Mouse (Mus musculus): ENCODE data around the gene B230104I21Rik. TPM values are rescaled to one million over a fixed set of nuclear protein-coding genes. Genes with fewer than 3 reads are reported as not detected.

B230104I21Rik gene
- total and polyA plus RNA-seq, 2 experiments: not detected

- H3K4me1 ChIP-seq (ENCODE audit: control insufficient read depth, insufficient read depth, low read length): no peaks in the 10 kb centered on the region
- H3K9ac ChIP-seq (ENCODE audit: low read depth, low read length): peak overlapping the region; percentile 23
- no peaks in the 10 kb centered on the region for H3K79me2 ChIP-seq (ENCODE audit: control insufficient read depth, insufficient read depth, low read length)
- DNase-seq (ENCODE audit: extremely low read depth, low read depth, low spot score): peak; percentile 18
- no peaks in the 10 kb centered on the region for H3K36me3 ChIP-seq (ENCODE audit: control insufficient read depth, insufficient read depth, low read length)
- H3K27me3 ChIP-seq (ENCODE audit: control insufficient read depth, insufficient read depth, low read length): no peaks in the 10 kb centered on the region
- peak overlapping the region; percentile 46 for H3K4me3 ChIP-seq (ENCODE audit: insufficient read depth, low read depth, low read length)
- no peak overlapping the region for H3K27ac ChIP-seq (replicated peaks; ENCODE audit: insufficient read depth, low read depth, low read length)
- TF ChIP-seq CTCF (IDR thresholded peaks at IDR 0.05; ENCODE audit: low read depth, low read length) (no peak), POLR2A (IDR thresholded peaks at IDR 0.05; ENCODE audit: extremely low read depth, insufficient read depth, low read length) (no peak)
- WGBS: 60% methylated on average over 48 of the region's 48 CpGs
These were observed 1.1 kb upstream of the B230104I21Rik start for GRCm38 (mm10) chr4:154334699-154335402.

- Histone ChIP-seq H3K9ac (ENCODE audit: low read depth, low read length) (no peak overlapping the region), H3K36me3 (ENCODE audit: control insufficient read depth, insufficient read depth, low read length) (no peaks in the 10 kb centered on the region), H3K27me3 (ENCODE audit: control insufficient read depth, insufficient read depth, low read length) (no peaks in the 10 kb centered on the region), H3K4me1 (ENCODE audit: control insufficient read depth, insufficient read depth, low read length) (no peaks in the 10 kb centered on the region), H3K79me2 (ENCODE audit: control insufficient read depth, insufficient read depth, low read length) (no peaks in the 10 kb centered on the region), H3K4me3 (ENCODE audit: insufficient read depth, low read depth, low read length) (no peak overlapping the region), H3K27ac (replicated peaks; ENCODE audit: insufficient read depth, low read depth, low read length) (no peak overlapping the region)
- no peak for DNase-seq (ENCODE audit: extremely low read depth, low read depth, low spot score)
- WGBS: 71% methylated on average over 10 of the region's 10 CpGs
- TF ChIP-seq POLR2A (IDR thresholded peaks at IDR 0.05; ENCODE audit: extremely low read depth, insufficient read depth, low read length): no peak
- TF ChIP-seq CTCF (IDR thresholded peaks at IDR 0.05; ENCODE audit: low read depth, low read length): no peak
These were observed 723 bp downstream of the B230104I21Rik start for GRCm38 (mm10) chr4:154336650-154337049.

DNA sequence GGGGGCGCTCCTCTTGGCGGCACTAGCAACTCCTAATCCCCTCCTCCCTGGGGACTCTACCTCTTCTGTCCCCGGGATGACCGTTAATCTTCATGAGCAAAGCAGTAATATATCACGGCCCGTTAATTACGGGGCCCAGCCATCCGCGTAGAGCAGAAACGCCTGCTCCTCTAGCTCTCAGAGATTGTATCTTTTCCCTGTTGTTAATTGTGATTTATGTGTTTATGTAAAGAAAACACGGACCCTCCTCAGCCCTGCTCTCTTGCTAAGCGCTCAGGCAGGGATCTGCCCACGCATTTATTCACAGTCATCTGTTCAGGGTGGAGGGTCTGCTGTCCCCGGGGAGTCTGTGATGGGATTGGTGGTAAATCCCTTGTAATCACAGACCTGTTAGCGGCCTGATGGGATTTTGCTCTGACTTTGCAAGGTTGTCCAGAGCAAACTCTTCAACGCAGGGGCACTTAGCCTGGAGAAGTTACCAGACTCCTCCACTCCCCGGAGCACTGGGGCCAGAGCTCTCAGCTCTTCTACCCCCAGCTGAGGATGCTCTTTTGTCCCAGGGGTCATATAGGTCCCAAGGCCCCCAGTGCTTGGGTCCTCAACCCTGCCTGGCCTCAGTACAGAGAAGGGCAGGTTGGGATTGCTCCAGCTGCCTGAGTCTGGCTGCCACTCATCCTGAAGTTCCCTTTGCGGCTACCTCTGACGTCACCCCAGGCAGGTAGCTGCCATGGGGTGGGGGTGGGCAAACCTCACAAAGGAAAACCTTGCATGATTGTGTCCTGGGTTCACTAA is 11.0 kb downstream of the B230104I21Rik start:
- Histone ChIP-seq H3K27me3 (ENCODE audit: control insufficient read depth, insufficient read depth, low read length) (no peaks in the 10 kb centered on the region), H3K27ac (replicated peaks; ENCODE audit: insufficient read depth, low read depth, low read length) (no peak overlapping the region), H3K36me3 (ENCODE audit: control insufficient read depth, insufficient read depth, low read length) (no peaks in the 10 kb centered on the region), H3K4me1 (ENCODE audit: control insufficient read depth, insufficient read depth, low read length) (no peaks in the 10 kb centered on the region), H3K79me2 (ENCODE audit: control insufficient read depth, insufficient read depth, low read length) (no peaks in the 10 kb centered on the region), H3K4me3 (ENCODE audit: insufficient read depth, low read depth, low read length) (no peak overlapping the region), H3K9ac (ENCODE audit: low read depth, low read length) (no peak overlapping the region)
- 80% methylated on average over 19 of the region's 19 CpGs for WGBS
- no peak for DNase-seq (ENCODE audit: extremely low read depth, low read depth, low spot score)
- TF ChIP-seq CTCF (IDR thresholded peaks at IDR 0.05; ENCODE audit: low read depth, low read length) (no peak), POLR2A (IDR thresholded peaks at IDR 0.05; ENCODE audit: extremely low read depth, insufficient read depth, low read length) (no peak)

DNA sequence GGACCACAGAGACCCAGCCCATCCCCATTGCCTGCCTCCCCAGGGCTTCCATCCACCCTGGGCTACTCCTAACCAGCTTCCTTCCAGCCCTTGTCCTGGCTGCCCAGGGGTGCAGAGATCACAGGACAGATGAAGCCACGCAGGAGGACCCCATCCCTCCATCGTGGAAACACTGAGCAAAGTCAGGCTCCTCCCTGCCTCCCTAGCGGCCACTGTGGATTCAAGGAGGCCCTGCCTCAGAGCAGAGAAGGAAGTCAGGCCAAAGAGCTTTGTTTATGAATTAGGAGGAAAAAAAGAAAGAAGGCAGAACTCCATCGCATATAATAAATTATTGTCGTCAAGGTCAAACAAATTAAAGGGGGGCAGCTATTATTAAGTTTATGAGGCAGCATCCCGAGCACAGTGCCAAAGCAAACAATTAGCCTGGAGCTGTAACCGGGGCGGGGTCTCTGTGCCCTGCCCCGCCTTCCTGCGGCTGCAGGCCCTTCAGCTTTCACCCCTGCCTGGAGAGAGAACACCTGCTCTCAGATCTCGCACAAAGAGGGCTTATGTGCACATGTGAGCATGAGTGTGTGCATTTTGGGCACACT is 12.4 kb downstream of the B230104I21Rik start:
- H3K4me3 ChIP-seq (ENCODE audit: insufficient read depth, low read depth, low read length): no peak overlapping the region
- no peak overlapping the region for H3K27ac ChIP-seq (replicated peaks; ENCODE audit: insufficient read depth, low read depth, low read length)
- DNase-seq (ENCODE audit: extremely low read depth, low read depth, low spot score): no peak
- H3K9ac ChIP-seq (ENCODE audit: low read depth, low read length): no peak overlapping the region
- no peaks in the 10 kb centered on the region for H3K4me1 ChIP-seq (ENCODE audit: control insufficient read depth, insufficient read depth, low read length)
- H3K36me3 ChIP-seq (ENCODE audit: control insufficient read depth, insufficient read depth, low read length): no peaks in the 10 kb centered on the region
- WGBS: 61% methylated on average over 11 of the region's 11 CpGs
- TF ChIP-seq CTCF (IDR thresholded peaks at IDR 0.05; ENCODE audit: low read depth, low read length) (no peak), POLR2A (IDR thresholded peaks at IDR 0.05; ENCODE audit: extremely low read depth, insufficient read depth, low read length) (no peak)
- no peaks in the 10 kb centered on the region for H3K79me2 ChIP-seq (ENCODE audit: control insufficient read depth, insufficient read depth, low read length)
- H3K27me3 ChIP-seq (ENCODE audit: control insufficient read depth, insufficient read depth, low read length): no peaks in the 10 kb centered on the region

DNA sequence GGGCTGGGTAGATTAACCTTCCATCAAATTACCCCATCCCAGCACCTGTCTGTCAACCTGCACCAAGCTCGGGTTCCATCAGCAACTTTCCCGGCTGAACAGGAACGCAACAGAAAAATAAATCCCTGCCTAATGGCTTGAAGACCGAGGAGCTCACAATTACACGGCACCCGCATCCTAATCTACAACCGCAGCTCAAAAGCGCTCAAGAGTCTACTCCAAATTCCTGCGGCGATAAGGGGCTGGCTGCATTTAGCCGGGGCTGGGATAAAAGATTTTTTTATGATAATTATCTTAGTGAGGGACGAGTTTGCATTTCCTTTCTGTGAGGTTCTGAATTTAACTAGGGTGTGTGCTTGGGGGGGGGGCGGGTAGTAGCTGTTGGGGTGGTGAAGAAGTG is 16.3 kb downstream of the B230104I21Rik start:
- Histone ChIP-seq H3K4me3 (ENCODE audit: insufficient read depth, low read depth, low read length) (no peak overlapping the region), H3K27ac (replicated peaks; ENCODE audit: insufficient read depth, low read depth, low read length) (no peak overlapping the region), H3K36me3 (ENCODE audit: control insufficient read depth, insufficient read depth, low read length) (no peaks in the 10 kb centered on the region), H3K79me2 (ENCODE audit: control insufficient read depth, insufficient read depth, low read length) (no peaks in the 10 kb centered on the region), H3K9ac (ENCODE audit: low read depth, low read length) (no peak overlapping the region), H3K27me3 (ENCODE audit: control insufficient read depth, insufficient read depth, low read length) (no peaks in the 10 kb centered on the region), H3K4me1 (ENCODE audit: control insufficient read depth, insufficient read depth, low read length) (no peaks in the 10 kb centered on the region)
- WGBS: 88% methylated on average over 13 of the region's 13 CpGs
- DNase-seq (ENCODE audit: extremely low read depth, low read depth, low spot score): no peak
- TF ChIP-seq CTCF (IDR thresholded peaks at IDR 0.05; ENCODE audit: low read depth, low read length): no peak
- no peak for TF ChIP-seq POLR2A (IDR thresholded peaks at IDR 0.05; ENCODE audit: extremely low read depth, insufficient read depth, low read length)
